In genomic region chr17:33982136-33982535, GRCm38 (mm10) we compare ENCODE assay signal across 8 mouse cellular contexts. TPM values are rescaled to one million over a fixed set of nuclear protein-coding genes. Genes with fewer than 3 reads are reported as not detected.
DNase-seq lines count a peak whose midpoint lies in the region; ATAC-seq and TF ChIP-seq lines count a peak whose summit lies in the region.
"Not testable (repeated sequence)": the region's sequence is repeated elsewhere in the genome, so short reads cannot be mapped to it uniquely, and the experiment has no call there.

No protein-coding gene starts in this region.

- not testable (repeated sequence) for H3K9me3 ChIP-seq in embryonic facial prominence, embryonic 13.5 days; heart, embryonic 15.5 days (replicated peaks); kidney, embryonic 15.5 days (replicated peaks); liver, embryonic 12.5 days (replicated peaks); midbrain, embryonic 16.5 days (replicated peaks; ENCODE audit: control insufficient read depth, low read length, poor library complexity, severe bottlenecking)

- H3K27me3 ChIP-seq in embryonic facial prominence, embryonic 13.5 days, result peaks cover 40% of the 10 kb centered on the region
- H3K27me3 ChIP-seq in heart, embryonic 15.5 days, result peaks cover 35% of the 10 kb centered on the region
- H3K27me3 ChIP-seq in kidney, embryonic 15.5 days, result peaks cover 39% of the 10 kb centered on the region
- peaks cover 34% of the 10 kb centered on the region for H3K27me3 ChIP-seq in liver, embryonic 12.5 days (replicated peaks)
- peaks cover 28% of the 10 kb centered on the region for H3K27me3 ChIP-seq in midbrain, embryonic 16.5 days (ENCODE audit: control insufficient read depth, insufficient read depth, low read depth, low read length)

- not testable (repeated sequence) for H3K27ac ChIP-seq in bone marrow, adult 2 months (ENCODE audit: control insufficient read depth, insufficient read depth, low read depth, low read length, poor library complexity); embryonic facial prominence, embryonic 13.5 days; heart, embryonic 15.5 days; kidney, embryonic 15.5 days; liver, embryonic 12.5 days
- H3K27ac ChIP-seq in midbrain, embryonic 16.5 days (ENCODE audit: low read length), result peak overlapping the region; percentile 90

- TF ChIP-seq CTCF in bone marrow, adult 2 months (IDR thresholded peaks at IDR 0.05; ENCODE audit: control insufficient read depth, insufficient read depth, low read length), result peak; percentile 74

- peak; percentile 42 for DNase-seq in 416B (ENCODE audit: low read depth)
- peak; percentile 49 to 69 for DNase-seq in spleen, postnatal 36 days (ENCODE audit: low spot score in 2 of 2)

- ATAC-seq in embryonic facial prominence, embryonic 13.5 days (ENCODE audit: insufficient number of reproducible peaks, insufficient read depth, low FRiP score, low TSS enrichment, low read depth); heart, embryonic 15.5 days (replicated peaks; ENCODE audit: insufficient number of reproducible peaks, insufficient read depth, low FRiP score, low read depth); kidney, embryonic 15.5 days (replicated peaks; ENCODE audit: low FRiP score); liver, embryonic 12.5 days; midbrain, embryonic 16.5 days: not testable (repeated sequence)

- not testable (repeated sequence) for TF ChIP-seq POLR2A in bone marrow, adult 2 months (IDR thresholded peaks at IDR 0.05; ENCODE audit: borderline replicate concordance, control insufficient read depth, low read depth, low read length)

- not testable (repeated sequence) for H3K9ac ChIP-seq in embryonic facial prominence, embryonic 13.5 days; heart, embryonic 15.5 days; kidney, embryonic 15.5 days; liver, embryonic 12.5 days; midbrain, embryonic 16.5 days (ENCODE audit: low read depth, low read length)

- WGBS in bone marrow, adult 2 months, result 9% methylated on average over 8 of the region's 8 CpGs
- 10% methylated on average over 8 of the region's 8 CpGs for WGBS in embryonic facial prominence, embryonic 13.5 days
- WGBS in heart, embryonic 15.5 days, result 9% methylated on average over 8 of the region's 8 CpGs
- WGBS in kidney, embryonic 15.5 days, result 11% methylated on average over 8 of the region's 8 CpGs
- WGBS in liver, embryonic 12.5 days (ENCODE audit: insufficient replicate concordance), result 5% methylated on average over 8 of the region's 8 CpGs
- 9% methylated on average over 8 of the region's 8 CpGs for WGBS in midbrain, embryonic 16.5 days

- H3K4me3 ChIP-seq in bone marrow, adult 2 months (replicated peaks; ENCODE audit: control insufficient read depth, low read depth, low read length); kidney, embryonic 15.5 days (replicated peaks): not testable (repeated sequence)
- H3K4me3 ChIP-seq in embryonic facial prominence, embryonic 13.5 days, result peak overlapping the region; percentile 55
- H3K4me3 ChIP-seq in heart, embryonic 15.5 days, result peak overlapping the region; percentile 60; the same call in 1 of the 2 replicates
- H3K4me3 ChIP-seq in liver, embryonic 12.5 days, result peak overlapping the region; percentile 63; the same call in 1 of the 2 replicates
- peak overlapping the region; percentile 51 for H3K4me3 ChIP-seq in midbrain, embryonic 16.5 days (ENCODE audit: low read depth, low read length)

- not testable (repeated sequence) for H3K4me1 ChIP-seq in bone marrow, adult 2 months (ENCODE audit: control insufficient read depth, insufficient read depth, low read length)
- H3K4me1 ChIP-seq in embryonic facial prominence, embryonic 13.5 days, result peaks cover 22% of the 10 kb centered on the region
- H3K4me1 ChIP-seq in heart, embryonic 15.5 days (replicated peaks), result peaks cover 27% of the 10 kb centered on the region
- H3K4me1 ChIP-seq in kidney, embryonic 15.5 days, result peaks cover 30% of the 10 kb centered on the region
- H3K4me1 ChIP-seq in liver, embryonic 12.5 days, result peaks cover 42% of the 10 kb centered on the region
- H3K4me1 ChIP-seq in midbrain, embryonic 16.5 days (ENCODE audit: control insufficient read depth, insufficient read depth, low read length), result peaks cover 11% of the 10 kb centered on the region; the same call in 1 of the 2 replicates

- not testable (repeated sequence) for H3K36me3 ChIP-seq in embryonic facial prominence, embryonic 13.5 days; heart, embryonic 15.5 days; kidney, embryonic 15.5 days; liver, embryonic 12.5 days; midbrain, embryonic 16.5 days (ENCODE audit: control insufficient read depth, insufficient read depth, low read length)

- peak overlapping the region; percentile 66 for H3K4me2 ChIP-seq in embryonic facial prominence, embryonic 13.5 days
- H3K4me2 ChIP-seq in heart, embryonic 15.5 days, result peak overlapping the region; percentile 78
- H3K4me2 ChIP-seq in kidney, embryonic 15.5 days, result peak overlapping the region; percentile 81
- H3K4me2 ChIP-seq in liver, embryonic 12.5 days, result peak overlapping the region; percentile 78
- H3K4me2 ChIP-seq in midbrain, embryonic 16.5 days (ENCODE audit: low read length), result peak overlapping the region; percentile 55

RNA-seq across cellular contexts. Expression of gene H2-K1, which starts 18.0 kb away (rescaled TPM):
- polyA plus RNA-seq in bone marrow, adult 2 months (2011; ENCODE audit: insufficient read depth, insufficient read length, low replicate concordance, missing spikeins), result 698 and 1,240 TPM in 2 replicates
- 8.5 and 14.6 TPM in 2 replicates for polyA plus RNA-seq in embryonic facial prominence, embryonic 13.5 days (2015; fragmentation: Nextera tagmentation; extraction: Ambion mirVana)
- 37.4 and 80.9 TPM in 2 replicates for polyA plus RNA-seq in heart, embryonic 15.5 days (2015; fragmentation: Nextera tagmentation; extraction: Ambion mirVana)
- 24.6 and 27.2 TPM in 2 replicates for polyA plus RNA-seq in kidney, embryonic 15.5 days (2015; fragmentation: Nextera tagmentation; extraction: Ambion mirVana)
- 82.1 and 83.5 TPM in 2 replicates for polyA plus RNA-seq in liver, embryonic 12.5 days (2016; fragmentation: Nextera tagmentation; extraction: Ambion mirVana)
- 11.0 and 13.1 TPM in 2 replicates for polyA plus RNA-seq in midbrain, embryonic 16.5 days (2015; fragmentation: Nextera tagmentation; extraction: Ambion mirVana)

RNA-seq across cellular contexts. Expression of gene Rps18, which starts 26.3 kb away (rescaled TPM):
- 1,108 and 1,335 TPM in 2 replicates for polyA plus RNA-seq in bone marrow, adult 2 months (2011; ENCODE audit: insufficient read depth, insufficient read length, low replicate concordance, missing spikeins)
- polyA plus RNA-seq in embryonic facial prominence, embryonic 13.5 days (2015; fragmentation: Nextera tagmentation; extraction: Ambion mirVana), result 1,782 and 1,797 TPM in 2 replicates
- polyA plus RNA-seq in heart, embryonic 15.5 days (2015; fragmentation: Nextera tagmentation; extraction: Ambion mirVana), result 847 and 935 TPM in 2 replicates
- 1,731 and 1,904 TPM in 2 replicates for polyA plus RNA-seq in kidney, embryonic 15.5 days (2015; fragmentation: Nextera tagmentation; extraction: Ambion mirVana)
- 1,396 and 1,433 TPM in 2 replicates for polyA plus RNA-seq in liver, embryonic 12.5 days (2016; fragmentation: Nextera tagmentation; extraction: Ambion mirVana)
- 620 and 627 TPM in 2 replicates for polyA plus RNA-seq in midbrain, embryonic 16.5 days (2015; fragmentation: Nextera tagmentation; extraction: Ambion mirVana)

RNA-seq across cellular contexts. Expression of gene Vps52, which starts 26.5 kb away (rescaled TPM):
- 13.7 and 23.1 TPM in 2 replicates for polyA plus RNA-seq in bone marrow, adult 2 months (2011; ENCODE audit: insufficient read depth, insufficient read length, low replicate concordance, missing spikeins)
- polyA plus RNA-seq in embryonic facial prominence, embryonic 13.5 days (2015; fragmentation: Nextera tagmentation; extraction: Ambion mirVana), result 45.7 and 49.6 TPM in 2 replicates
- polyA plus RNA-seq in heart, embryonic 15.5 days (2015; fragmentation: Nextera tagmentation; extraction: Ambion mirVana), result 35.5 and 44.7 TPM in 2 replicates
- 48.0 and 53.5 TPM in 2 replicates for polyA plus RNA-seq in kidney, embryonic 15.5 days (2015; fragmentation: Nextera tagmentation; extraction: Ambion mirVana)
- 41.1 and 43.5 TPM in 2 replicates for polyA plus RNA-seq in liver, embryonic 12.5 days (2016; fragmentation: Nextera tagmentation; extraction: Ambion mirVana)
- polyA plus RNA-seq in midbrain, embryonic 16.5 days (2015; fragmentation: Nextera tagmentation; extraction: Ambion mirVana), result 78.3 and 80.5 TPM in 2 replicates

RNA-seq across cellular contexts. Expression of gene B3galt4, which starts 30.8 kb away (rescaled TPM):
- 1.9 and 4.1 TPM in 2 replicates for polyA plus RNA-seq in bone marrow, adult 2 months (2011; ENCODE audit: insufficient read depth, insufficient read length, low replicate concordance, missing spikeins)
- polyA plus RNA-seq in embryonic facial prominence, embryonic 13.5 days (2015; fragmentation: Nextera tagmentation; extraction: Ambion mirVana), result 7.0 and 7.2 TPM in 2 replicates
- 5.1 and 6.5 TPM in 2 replicates for polyA plus RNA-seq in heart, embryonic 15.5 days (2015; fragmentation: Nextera tagmentation; extraction: Ambion mirVana)
- polyA plus RNA-seq in kidney, embryonic 15.5 days (2015; fragmentation: Nextera tagmentation; extraction: Ambion mirVana), result 5.1 and 5.6 TPM in 2 replicates
- 2.1 and 2.6 TPM in 2 replicates for polyA plus RNA-seq in liver, embryonic 12.5 days (2016; fragmentation: Nextera tagmentation; extraction: Ambion mirVana)
- polyA plus RNA-seq in midbrain, embryonic 16.5 days (2015; fragmentation: Nextera tagmentation; extraction: Ambion mirVana), result 15.2 and 16.6 TPM in 2 replicates

RNA-seq across cellular contexts. Expression of gene Wdr46, which starts 41.7 kb away (rescaled TPM):
- polyA plus RNA-seq in bone marrow, adult 2 months (2011; ENCODE audit: insufficient read depth, insufficient read length, low replicate concordance, missing spikeins), result 20.4 and 21.4 TPM in 2 replicates
- polyA plus RNA-seq in embryonic facial prominence, embryonic 13.5 days (2015; fragmentation: Nextera tagmentation; extraction: Ambion mirVana), result 36.2 and 40.7 TPM in 2 replicates
- 16.3 and 24.1 TPM in 2 replicates for polyA plus RNA-seq in heart, embryonic 15.5 days (2015; fragmentation: Nextera tagmentation; extraction: Ambion mirVana)
- 41.8 and 44.0 TPM in 2 replicates for polyA plus RNA-seq in kidney, embryonic 15.5 days (2015; fragmentation: Nextera tagmentation; extraction: Ambion mirVana)
- polyA plus RNA-seq in liver, embryonic 12.5 days (2016; fragmentation: Nextera tagmentation; extraction: Ambion mirVana), result 49.4 and 52.7 TPM in 2 replicates
- polyA plus RNA-seq in midbrain, embryonic 16.5 days (2015; fragmentation: Nextera tagmentation; extraction: Ambion mirVana), result 19.2 TPM in 2 replicates
